Mouse (Mus musculus) adipocyte (in vitro differentiated cells): ENCODE measurements at regions not wholly inside any gene's neighbourhood (a gene's known extent, or its start where the extent isn't known, plus 50 kb on each side); places are given as distances from the start of the nearest gene placed in this dataset.

Source experiments
- DNase-seq: peaks from one replicate; pipeline ENCODE4 v3.0.0-alpha.2; 2016; ENCODE audit warnings: low spot score

- no peak for DNase-seq
Measured at GRCm38 (mm10) chr10:70739348-70739966, 83.7 kb upstream of the Phyhipl start.

DNA sequence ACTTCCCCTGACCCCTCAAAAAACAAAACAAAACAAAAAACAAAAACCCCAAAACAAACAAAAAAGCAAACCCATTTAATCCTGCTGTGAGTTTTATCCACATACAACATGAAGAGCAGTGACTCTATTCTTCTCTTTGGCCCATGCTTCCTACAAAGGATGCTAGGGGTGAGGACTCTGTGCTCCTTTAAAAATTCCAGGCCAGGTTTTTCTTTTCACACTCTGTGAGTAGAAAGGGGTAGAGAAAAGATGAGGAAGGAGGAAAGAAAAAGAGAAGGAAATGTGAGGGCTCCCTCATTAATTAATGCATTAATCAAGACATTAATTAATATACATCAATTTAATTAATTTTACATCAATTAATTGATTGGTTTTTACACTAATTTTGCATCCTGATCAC is 82.9 kb upstream of the Phyhipl start:
- DNase-seq, result no peak

DNA sequence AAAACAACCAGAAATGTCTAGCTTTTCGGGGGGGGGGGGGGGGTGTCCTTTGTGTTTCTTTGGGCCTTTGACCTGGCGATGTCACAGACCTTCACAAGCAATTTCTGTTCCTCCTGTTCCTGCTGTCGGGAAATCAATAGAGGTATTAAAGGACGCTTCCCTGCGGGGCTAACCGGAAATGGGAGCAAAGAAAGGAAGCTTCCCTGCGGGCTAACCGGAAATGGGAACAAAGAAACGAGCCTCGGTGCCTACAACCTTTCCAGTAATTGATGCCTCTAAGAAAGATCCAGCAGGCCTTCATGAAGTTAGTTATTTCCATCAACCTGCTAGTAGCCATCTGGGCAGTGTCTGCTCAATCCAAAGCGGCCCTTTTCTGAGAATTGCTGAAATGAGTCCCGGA is 78.2 kb upstream of the Phyhipl start:
- DNase-seq, result no peak

GRCm38 (mm10) chr10:70733478-70733877 is 77.7 kb upstream of the Phyhipl start:
- no peak for DNase-seq

DNA sequence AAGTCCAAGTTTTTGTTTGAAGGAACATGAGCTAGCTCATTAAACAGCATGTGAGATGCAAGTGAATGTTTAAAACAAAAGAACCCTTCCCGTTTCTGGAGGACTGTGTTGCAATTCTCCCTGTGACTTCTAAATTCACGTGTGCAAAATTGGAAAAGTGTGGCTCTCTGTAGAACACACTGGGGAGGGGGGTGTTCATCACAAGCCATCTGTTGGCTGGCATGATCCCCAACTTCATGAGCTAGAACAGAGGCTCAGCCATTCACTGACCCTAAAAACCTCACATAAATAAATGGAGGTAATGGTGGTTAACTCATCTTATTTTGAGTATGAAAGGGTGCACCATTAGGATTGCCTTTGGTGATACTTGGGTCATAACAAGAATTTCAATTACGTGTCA is 69.3 kb upstream of the Phyhipl start:
- DNase-seq, result no peak

GRCm38 (mm10) chr10:70722783-70723182 is 67.0 kb upstream of the Phyhipl start:
- DNase-seq, result no peak

GRCm38 (mm10) chr10:70722381-70722780 is 66.6 kb upstream of the Phyhipl start:
- DNase-seq, result no peak

DNA sequence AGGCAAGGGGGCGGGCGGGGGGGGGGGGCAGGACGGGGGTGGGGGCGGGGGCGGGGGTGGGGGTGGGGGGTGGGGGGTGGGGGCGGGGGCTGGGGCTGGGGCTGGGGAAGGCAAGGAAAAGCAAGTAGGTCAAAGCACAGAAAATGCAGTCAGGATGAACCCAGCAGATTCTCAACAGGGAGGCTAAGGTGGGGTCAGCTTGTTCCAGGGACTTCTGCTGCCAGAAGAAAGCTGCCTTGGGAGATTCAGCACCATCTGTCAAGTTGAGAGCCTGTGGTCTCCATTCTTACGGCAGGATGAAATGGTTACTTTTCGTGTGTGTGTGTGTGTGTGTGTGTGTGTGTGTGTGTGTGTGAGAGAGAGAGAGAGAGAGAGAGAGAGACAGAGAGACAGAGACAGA is 61.7 kb upstream of the Phyhipl start:
- no peak for DNase-seq

- DNase-seq, result peak; percentile 53
Measured at GRCm38 (mm10) chr10:70717025-70717424, 61.3 kb upstream of the Phyhipl start.

- no peak for DNase-seq
Measured at GRCm38 (mm10) chr10:70713306-70713705, 57.5 kb upstream of the Phyhipl start.

DNA sequence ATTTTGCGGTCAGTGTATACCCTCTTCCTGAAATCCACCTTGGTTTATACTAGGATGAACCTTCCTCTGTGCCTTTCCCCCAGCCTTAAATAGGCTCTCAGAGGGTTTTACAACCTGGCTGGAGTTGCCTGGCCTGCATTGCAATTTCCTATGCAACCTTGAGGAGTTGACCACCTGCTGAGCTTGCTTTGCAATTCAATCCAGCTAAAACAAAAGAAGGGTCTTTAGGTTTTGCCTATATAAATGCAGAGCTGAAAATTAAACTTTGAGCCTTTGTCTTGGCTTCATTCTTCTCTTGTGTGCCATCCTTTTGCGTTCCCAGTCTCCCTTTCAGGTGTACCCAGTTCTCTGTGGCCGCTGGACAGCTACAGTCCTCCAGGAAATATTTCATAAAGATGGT is 53.0 kb upstream of the Phyhipl start:
- no peak for DNase-seq
